Mouse (Mus musculus) kidney, postnatal 0 days (tissue): ENCODE data around the gene Klf3. TPM values are rescaled to one million over a fixed set of nuclear protein-coding genes. Genes with fewer than 3 reads are reported as not detected.
A peak's percentile ranks its signal among the peaks of the same experiment; 100 is the strongest.

Experiments used
- ATAC-seq: fragments of 200-750 bp; cut with Nextera tagmentation; replicated peaks from 2 replicates; pipeline ENCODE4 v1.8.0; 2017; ENCODE audit warnings: low read depth, moderate number of reproducible peaks, moderate TSS enrichment, moderate library complexity; ENCODE audit not compliant: low FRiP score
- DNase-seq: peaks from one replicate; pipeline ENCODE4 v3.0.0-alpha.2; 2016; ENCODE audit warnings: low spot score
- H3K27ac ChIP-seq: fragments of 300-500 bp; sonication (generic); 2 replicates; pipeline ENCODE4 v1.5.1; 2014; ENCODE audit warnings: mild to moderate bottlenecking
- H3K27me3 ChIP-seq: fragments of 300-500 bp; sonication (generic); 2 replicates; pipeline ENCODE4 v1.6.1; 2014; ENCODE audit warnings: low read length, mixed read lengths; ENCODE audit not compliant: insufficient read depth
- H3K36me3 ChIP-seq: fragments of 300-500 bp; sonication (generic); 2 replicates; pipeline ENCODE4 v1.6.1; 2014; ENCODE audit warnings: low read length, mixed read lengths; ENCODE audit not compliant: insufficient read depth
- H3K4me1 ChIP-seq: fragments of 300-500 bp; sonication (generic); replicated peaks from 2 replicates; pipeline ENCODE4 v1.6.1; 2014; ENCODE audit warnings: antibody characterized with exemption, low read length, mixed read lengths; ENCODE audit not compliant: insufficient read depth
- H3K4me2 ChIP-seq: fragments of 300-500 bp; sonication (generic); 2 replicates; pipeline ENCODE4 v1.6.1; 2014; ENCODE audit warnings: mild to moderate bottlenecking, low read length, moderate library complexity, mixed read lengths
- H3K4me3 ChIP-seq: fragments of 300-500 bp; sonication (generic); replicated peaks from 2 replicates; pipeline ENCODE4 v1.5.1; 2014; ENCODE audit warnings: low read depth, low read length
- H3K9ac ChIP-seq: fragments of 300-500 bp; sonication (generic); 2 replicates; pipeline ENCODE4 v1.6.1; 2014; ENCODE audit warnings: low read depth, low read length
- H3K9me3 ChIP-seq: fragments of 300-500 bp; sonication (generic); replicated peaks from 2 replicates; pipeline ENCODE4 v1.6.1; 2016; ENCODE audit warnings: low read length, inconsistent platforms, mixed read lengths
- CTCF ChIP-seq: IDR thresholded peaks from 2 replicates; pipeline ENCODE4 v1.5.1; 2016; ENCODE audit warnings: antibody characterized with exemption, low read depth, mild to moderate bottlenecking, moderate library complexity
- WGBS: fragments of 180-500 bp; shearing (Covaris S2); extraction: QIAGEN DNeasy Blood & Tissue Kit; methylation state at CpG from one replicate; pipeline ENCODE4 v1.1.7; 2014; 5-methylcytosine and 5-hydroxymethylcytosine counted together
- polyA plus RNA-seq: library from polyadenylated mRNA; unstranded; fragments of >200 nt; fragmentation: Nextera tagmentation; extraction: Ambion mirVana; gene quantifications from 2 replicates; pipeline ENCODE4 v1.2.1, GENCODE M21; 2015

Klf3 gene
- polyA plus RNA-seq, 1 experiment from 2014 or later = 65.6 TPM

GRCm38 (mm10) chr5:64835295-64835694 is 32.1 kb downstream of the Klf3 start:
- DNase-seq (no peak), ATAC-seq (no peak)
- no peak overlapping the region for H3K4me2 ChIP-seq
- no peak overlapping the region for H3K9ac ChIP-seq
- no peak for TF ChIP-seq CTCF
- no peak overlapping the region for H3K4me3 ChIP-seq
- no peaks in the 10 kb centered on the region for H3K4me1 ChIP-seq
- WGBS = 79% methylated on average over 4 of the region's 4 CpGs
- 0 out of 2 replicates have a peak, but pooled peaks cover 3% of the 10 kb centered on the region for H3K36me3 ChIP-seq
- no peaks in the 10 kb centered on the region for H3K27me3 ChIP-seq
- H3K9me3 ChIP-seq = no peaks in the 10 kb centered on the region
- no peak overlapping the region for H3K27ac ChIP-seq

DNA sequence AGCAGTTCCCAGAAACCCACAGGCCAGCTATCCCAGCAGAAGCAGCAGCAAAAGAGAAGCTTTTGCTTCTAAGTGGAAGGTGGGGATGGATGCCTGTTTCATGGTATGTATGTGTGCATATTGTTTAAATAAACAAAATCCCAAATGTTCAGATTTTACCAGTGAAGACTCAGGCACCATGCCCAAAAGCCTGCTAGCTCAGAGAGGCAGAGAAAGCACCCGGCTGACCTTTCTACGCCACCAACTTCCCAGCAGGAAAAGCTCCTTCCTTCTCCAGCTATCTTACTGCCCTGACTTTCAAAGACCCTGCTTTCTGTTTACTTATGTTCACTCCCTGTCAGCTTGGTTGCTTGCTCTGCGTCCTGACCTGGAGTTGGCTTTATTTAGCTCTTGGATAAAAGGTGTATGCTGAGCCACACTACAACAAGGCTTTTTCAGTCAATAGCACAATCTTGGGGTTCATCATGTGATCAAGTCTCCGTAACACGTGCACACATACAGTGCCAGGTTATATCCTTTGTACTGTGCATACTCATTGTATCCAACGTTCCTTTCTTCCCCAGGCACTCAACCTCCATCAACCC is 35.9 kb downstream of the Klf3 start:
- no peak overlapping the region for H3K4me2 ChIP-seq
- 48% methylated on average over 6 of the region's 6 CpGs for WGBS
- no peaks in the 10 kb centered on the region for H3K9me3 ChIP-seq
- H3K9ac ChIP-seq = no peak overlapping the region
- H3K27me3 ChIP-seq = no peaks in the 10 kb centered on the region
- DNase-seq (peak; percentile 26), ATAC-seq (no peak)
- no peak overlapping the region for H3K4me3 ChIP-seq
- H3K4me1 ChIP-seq = no peaks in the 10 kb centered on the region
- H3K27ac ChIP-seq = no peak overlapping the region
- H3K36me3 ChIP-seq = no peaks in the 10 kb centered on the region
- no peak for TF ChIP-seq CTCF

DNA sequence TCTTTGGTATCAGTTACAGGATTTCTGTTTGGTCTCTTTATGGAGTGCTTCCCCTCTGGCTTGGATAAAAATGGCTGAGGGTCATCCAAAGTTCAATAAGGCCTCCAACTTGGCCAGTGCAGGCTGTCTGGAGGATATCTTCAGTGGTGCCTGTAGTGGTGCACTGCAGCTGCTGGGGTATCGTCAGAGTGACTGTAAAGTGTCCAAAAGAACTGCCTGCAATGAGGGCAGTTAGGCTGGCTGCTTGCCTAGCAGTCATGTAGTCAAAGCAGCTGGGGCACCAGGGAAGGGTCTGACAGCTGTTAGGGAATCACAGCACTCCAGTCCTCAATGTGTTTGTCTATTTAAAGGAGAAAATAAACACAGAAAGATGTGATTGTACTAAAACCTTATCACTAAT is 36.9 kb downstream of the Klf3 start:
- H3K4me1 ChIP-seq = no peaks in the 10 kb centered on the region
- no peak overlapping the region for H3K4me3 ChIP-seq
- no peaks in the 10 kb centered on the region for H3K9me3 ChIP-seq
- H3K27ac ChIP-seq = no peak overlapping the region
- no peak overlapping the region for H3K9ac ChIP-seq
- no peaks in the 10 kb centered on the region for H3K36me3 ChIP-seq
- no peak for TF ChIP-seq CTCF
- H3K4me2 ChIP-seq = no peak overlapping the region
- no peaks in the 10 kb centered on the region for H3K27me3 ChIP-seq
- ATAC-seq = no peak
- 41% methylated on average over 1 of the region's 1 CpGs for WGBS
- no peak for DNase-seq

DNA sequence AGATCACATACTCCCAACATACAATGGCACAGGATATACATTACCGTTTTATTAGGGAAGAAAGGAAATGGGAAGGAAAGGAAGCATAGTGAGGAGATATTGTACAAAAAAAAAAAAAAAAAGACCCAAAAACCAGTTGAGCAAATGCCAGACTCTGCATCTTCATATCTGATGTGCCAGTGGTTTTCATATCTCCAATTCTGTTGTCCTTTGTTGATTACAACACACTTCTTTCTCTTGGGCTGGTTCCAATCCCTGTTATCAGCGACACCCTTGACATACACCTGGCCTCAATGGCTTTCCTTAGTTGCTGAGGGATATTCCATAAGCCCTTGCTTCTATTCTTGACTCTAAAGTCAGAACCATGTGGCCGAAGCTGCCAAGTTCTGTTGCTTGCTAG is 41.4 kb downstream of the Klf3 start:
- no peak for ATAC-seq
- no peaks in the 10 kb centered on the region for H3K36me3 ChIP-seq
- no peak for TF ChIP-seq CTCF
- no peaks in the 10 kb centered on the region for H3K9me3 ChIP-seq
- WGBS = 85% methylated on average over 3 of the region's 3 CpGs
- no peak overlapping the region for H3K27ac ChIP-seq
- no peak for DNase-seq
- no peak overlapping the region for H3K9ac ChIP-seq
- no peaks in the 10 kb centered on the region for H3K4me1 ChIP-seq
- H3K27me3 ChIP-seq = no peaks in the 10 kb centered on the region
- H3K4me2 ChIP-seq = no peak overlapping the region
- no peak overlapping the region for H3K4me3 ChIP-seq

- Histone ChIP-seq H3K36me3 (no peaks in the 10 kb centered on the region), H3K9me3 (no peaks in the 10 kb centered on the region), H3K9ac (no peak overlapping the region), H3K4me2 (no peak overlapping the region), H3K27me3 (no peaks in the 10 kb centered on the region), H3K4me3 (no peak overlapping the region), H3K4me1 (no peaks in the 10 kb centered on the region), H3K27ac (no peak overlapping the region)
- WGBS = 83% methylated on average over 2 of the region's 2 CpGs
- DNase-seq (no peak), ATAC-seq (no peak)
- TF ChIP-seq CTCF = no peak
Observed at GRCm38 (mm10) chr5:64847305-64847704, 44.1 kb downstream of the Klf3 start.

DNA sequence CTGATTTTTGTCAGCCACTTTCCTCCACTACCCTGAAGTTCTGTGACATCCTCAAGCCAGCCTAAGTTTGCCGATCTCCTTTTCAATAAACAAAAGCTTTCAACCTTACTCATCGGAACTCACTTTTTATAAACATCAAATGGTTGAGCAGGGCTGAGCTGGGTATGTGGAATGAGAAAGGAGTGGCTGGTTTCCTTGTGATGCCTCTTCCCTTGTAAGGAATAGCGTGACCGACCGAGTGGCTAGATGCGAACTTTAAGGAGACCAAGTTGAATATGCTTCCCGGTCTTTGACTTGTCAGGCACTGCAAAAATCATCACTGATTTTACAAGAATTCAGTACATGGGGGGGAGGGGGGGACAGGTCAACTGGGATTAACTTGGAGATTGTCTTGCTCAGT is 46.7 kb downstream of the Klf3 start:
- Histone ChIP-seq H3K27me3 (no peaks in the 10 kb centered on the region), H3K36me3 (no peaks in the 10 kb centered on the region), H3K27ac (no peak overlapping the region), H3K9ac (no peak overlapping the region), H3K4me2 (no peak overlapping the region), H3K4me3 (no peak overlapping the region), H3K9me3 (no peaks in the 10 kb centered on the region), H3K4me1 (0 out of 2 replicates have a peak, but pooled peaks cover 4% of the 10 kb centered on the region)
- no peak for TF ChIP-seq CTCF
- ATAC-seq (no peak), DNase-seq (no peak)
- WGBS = 76% methylated on average over 7 of the region's 7 CpGs
